Mouse (Mus musculus): ENCODE measurements at regions not wholly inside any gene's neighbourhood (a gene's known extent, or its start where the extent isn't known, plus 50 kb on each side); places are given as distances from the start of the nearest gene placed in this dataset.

GRCm38 (mm10) chr14:9457801-9458495, 791.9 kb upstream of the 4930452B06Rik start:
- no peaks in the 10 kb centered on the region for H3K9me3 ChIP-seq (ENCODE audit: control insufficient read depth, low read length)
- no peak for ATAC-seq (ENCODE audit: low FRiP score)
- H3K4me2 ChIP-seq = no peak overlapping the region
- H3K4me3 ChIP-seq (ENCODE audit: low read depth, low read length) = no peak overlapping the region
- H3K27ac ChIP-seq (ENCODE audit: low read depth, low read length) = no peak overlapping the region
- no peak overlapping the region for H3K9ac ChIP-seq (ENCODE audit: low read length)
- H3K27me3 ChIP-seq (ENCODE audit: control insufficient read depth, insufficient read depth, low read length) = no peaks in the 10 kb centered on the region
- H3K4me1 ChIP-seq (ENCODE audit: control insufficient read depth, insufficient read depth, low read length) = no peaks in the 10 kb centered on the region
- no peaks in the 10 kb centered on the region for H3K36me3 ChIP-seq (ENCODE audit: control insufficient read depth, insufficient read depth, low read length)
- peak; percentile 75 for DNase-seq (ENCODE audit: low spot score, missing footprints)

GRCm38 (mm10) chr14:9455986-9456385, 789.9 kb upstream of the 4930452B06Rik start:
- ATAC-seq (ENCODE audit: low FRiP score) (no peak), DNase-seq (ENCODE audit: low spot score, missing footprints) (no peak)
- Histone ChIP-seq H3K4me3 (ENCODE audit: low read depth, low read length) (no peak overlapping the region), H3K4me1 (ENCODE audit: control insufficient read depth, insufficient read depth, low read length) (no peaks in the 10 kb centered on the region), H3K4me2 (no peak overlapping the region), H3K9ac (ENCODE audit: low read length) (no peak overlapping the region), H3K36me3 (ENCODE audit: control insufficient read depth, insufficient read depth, low read length) (no peaks in the 10 kb centered on the region), H3K27me3 (ENCODE audit: control insufficient read depth, insufficient read depth, low read length) (no peaks in the 10 kb centered on the region), H3K9me3 (ENCODE audit: control insufficient read depth, low read length) (no peaks in the 10 kb centered on the region), H3K27ac (ENCODE audit: low read depth, low read length) (no peak overlapping the region)
- 91% methylated on average over 5 of the region's 5 CpGs for WGBS

DNA sequence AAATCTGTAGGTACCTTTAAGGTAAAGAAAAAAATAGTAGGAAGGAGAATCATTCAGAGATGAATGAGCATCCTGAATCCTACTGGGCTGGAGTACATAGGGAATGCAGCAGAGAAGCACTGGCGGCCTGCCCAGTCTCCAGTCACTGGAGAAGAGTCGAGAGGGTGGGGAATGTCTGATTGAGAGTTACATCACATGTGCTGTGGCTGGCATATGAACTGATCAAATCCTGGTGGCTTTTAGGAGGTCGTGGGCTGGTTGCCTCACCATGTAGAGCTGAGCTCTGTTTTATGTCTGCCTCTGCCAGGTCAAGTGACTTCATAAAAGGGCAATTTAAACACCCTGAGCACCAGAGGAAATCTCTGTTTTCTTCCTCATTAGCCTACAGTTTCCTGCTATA, 783.9 kb upstream of the 4930452B06Rik start:
- Histone ChIP-seq H3K9me3 (ENCODE audit: control insufficient read depth, low read length) (no peaks in the 10 kb centered on the region), H3K4me3 (ENCODE audit: low read depth, low read length) (no peak overlapping the region), H3K36me3 (ENCODE audit: control insufficient read depth, insufficient read depth, low read length) (no peaks in the 10 kb centered on the region), H3K4me2 (no peak overlapping the region), H3K4me1 (ENCODE audit: control insufficient read depth, insufficient read depth, low read length) (no peaks in the 10 kb centered on the region), H3K27ac (ENCODE audit: low read depth, low read length) (no peak overlapping the region), H3K9ac (ENCODE audit: low read length) (no peak overlapping the region), H3K27me3 (ENCODE audit: control insufficient read depth, insufficient read depth, low read length) (no peaks in the 10 kb centered on the region)
- 80% methylated on average over 3 of the region's 3 CpGs for WGBS
- DNase-seq (ENCODE audit: low spot score, missing footprints) (no peak), ATAC-seq (ENCODE audit: low FRiP score) (no peak)

DNA sequence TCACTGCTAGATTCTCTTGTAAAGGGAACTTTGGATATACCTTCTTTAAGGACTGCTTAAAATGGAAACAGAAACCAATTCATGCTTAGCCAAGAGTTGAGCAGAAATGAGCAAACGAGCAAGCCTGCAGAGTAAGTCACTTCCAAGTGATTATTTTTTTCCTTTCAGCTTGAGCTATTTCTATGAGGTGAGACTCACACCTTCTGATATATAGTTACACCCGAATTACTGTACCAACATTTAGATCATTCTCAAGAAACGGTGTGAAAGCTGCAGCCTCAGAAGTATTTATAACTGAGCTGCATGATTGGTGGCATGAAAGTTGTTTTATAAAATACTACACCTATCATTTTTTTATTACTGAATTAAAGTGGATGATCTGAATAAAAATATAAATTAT, 771.9 kb upstream of the 4930452B06Rik start:
- H3K4me3 ChIP-seq (ENCODE audit: low read depth, low read length) = no peak overlapping the region
- no peak overlapping the region for H3K9ac ChIP-seq (ENCODE audit: low read length)
- no peaks in the 10 kb centered on the region for H3K36me3 ChIP-seq (ENCODE audit: control insufficient read depth, insufficient read depth, low read length)
- no peaks in the 10 kb centered on the region for H3K27me3 ChIP-seq (ENCODE audit: control insufficient read depth, insufficient read depth, low read length)
- no peaks in the 10 kb centered on the region for H3K4me1 ChIP-seq (ENCODE audit: control insufficient read depth, insufficient read depth, low read length)
- H3K9me3 ChIP-seq (ENCODE audit: control insufficient read depth, low read length) = no peaks in the 10 kb centered on the region
- ATAC-seq (ENCODE audit: low FRiP score) (no peak), DNase-seq (ENCODE audit: low spot score, missing footprints) (no peak)
- 84% methylated on average over 3 of the region's 3 CpGs for WGBS
- no peak overlapping the region for H3K27ac ChIP-seq (ENCODE audit: low read depth, low read length)
- H3K4me2 ChIP-seq = no peak overlapping the region

GRCm38 (mm10) chr14:9435136-9435535, 769.1 kb upstream of the 4930452B06Rik start:
- DNase-seq (ENCODE audit: low spot score, missing footprints) = no peak
- H3K4me3 ChIP-seq (ENCODE audit: low read depth, low read length) = no peak overlapping the region
- no peak overlapping the region for H3K9ac ChIP-seq (ENCODE audit: low read length)
- 91% methylated on average over 2 of the region's 2 CpGs for WGBS
- no peaks in the 10 kb centered on the region for H3K36me3 ChIP-seq (ENCODE audit: control insufficient read depth, insufficient read depth, low read length)
- no peaks in the 10 kb centered on the region for H3K27me3 ChIP-seq (ENCODE audit: control insufficient read depth, insufficient read depth, low read length)
- no peak overlapping the region for H3K27ac ChIP-seq (ENCODE audit: low read depth, low read length)
- no peaks in the 10 kb centered on the region for H3K4me1 ChIP-seq (ENCODE audit: control insufficient read depth, insufficient read depth, low read length)
- ATAC-seq (ENCODE audit: low FRiP score) = no peak
- H3K9me3 ChIP-seq (ENCODE audit: control insufficient read depth, low read length) = no peaks in the 10 kb centered on the region
- no peak overlapping the region for H3K4me2 ChIP-seq

GRCm38 (mm10) chr14:9433081-9433590, 767.1 kb upstream of the 4930452B06Rik start:
- H3K4me1 ChIP-seq (ENCODE audit: control insufficient read depth, insufficient read depth, low read length) = no peaks in the 10 kb centered on the region
- 59% methylated on average over 1 of the region's 1 CpGs for WGBS

GRCm38 (mm10) chr14:9431798-9432197, 765.8 kb upstream of the 4930452B06Rik start:
- 91% methylated on average over 2 of the region's 2 CpGs for WGBS
- Histone ChIP-seq H3K4me2 (no peak overlapping the region), H3K36me3 (ENCODE audit: control insufficient read depth, insufficient read depth, low read length) (no peaks in the 10 kb centered on the region), H3K4me1 (ENCODE audit: control insufficient read depth, insufficient read depth, low read length) (no peaks in the 10 kb centered on the region), H3K27ac (ENCODE audit: low read depth, low read length) (no peak overlapping the region), H3K4me3 (ENCODE audit: low read depth, low read length) (no peak overlapping the region), H3K9me3 (ENCODE audit: control insufficient read depth, low read length) (no peaks in the 10 kb centered on the region), H3K9ac (ENCODE audit: low read length) (no peak overlapping the region), H3K27me3 (ENCODE audit: control insufficient read depth, insufficient read depth, low read length) (no peaks in the 10 kb centered on the region)
- DNase-seq (ENCODE audit: low spot score, missing footprints) (no peak), ATAC-seq (ENCODE audit: low FRiP score) (no peak)

More at GRCm38 (mm10) chr14:9433081-9433590, 767.1 kb upstream of the 4930452B06Rik start:
- ATAC-seq (ENCODE audit: low FRiP score) = no peak
- no peaks in the 10 kb centered on the region for H3K36me3 ChIP-seq (ENCODE audit: control insufficient read depth, insufficient read depth, low read length)
- H3K4me3 ChIP-seq (ENCODE audit: low read depth, low read length) = no peak overlapping the region
- no peaks in the 10 kb centered on the region for H3K9me3 ChIP-seq (ENCODE audit: control insufficient read depth, low read length)
- no peak for DNase-seq (ENCODE audit: low spot score, missing footprints)
- no peak overlapping the region for H3K9ac ChIP-seq (ENCODE audit: low read length)
- H3K27ac ChIP-seq (ENCODE audit: low read depth, low read length) = no peak overlapping the region
- no peak overlapping the region for H3K4me2 ChIP-seq
- H3K27me3 ChIP-seq (ENCODE audit: control insufficient read depth, insufficient read depth, low read length) = no peaks in the 10 kb centered on the region

GRCm38 (mm10) chr14:9411822-9412403, 745.9 kb upstream of the 4930452B06Rik start:
- no peak overlapping the region for H3K4me3 ChIP-seq (ENCODE audit: low read depth, low read length)
- no peaks in the 10 kb centered on the region for H3K9me3 ChIP-seq (ENCODE audit: control insufficient read depth, low read length)
- H3K27ac ChIP-seq (ENCODE audit: low read depth, low read length) = no peak overlapping the region
- H3K27me3 ChIP-seq (ENCODE audit: control insufficient read depth, insufficient read depth, low read length) = no peaks in the 10 kb centered on the region
- H3K4me1 ChIP-seq (ENCODE audit: control insufficient read depth, insufficient read depth, low read length) = no peaks in the 10 kb centered on the region
- no peak overlapping the region for H3K9ac ChIP-seq (ENCODE audit: low read length)
- DNase-seq (ENCODE audit: low spot score, missing footprints) (peak; percentile 80), ATAC-seq (ENCODE audit: low FRiP score) (no peak)
- no peaks in the 10 kb centered on the region for H3K36me3 ChIP-seq (ENCODE audit: control insufficient read depth, insufficient read depth, low read length)
- H3K4me2 ChIP-seq = no peak overlapping the region
- 58% methylated on average over 4 of the region's 4 CpGs for WGBS

DNA sequence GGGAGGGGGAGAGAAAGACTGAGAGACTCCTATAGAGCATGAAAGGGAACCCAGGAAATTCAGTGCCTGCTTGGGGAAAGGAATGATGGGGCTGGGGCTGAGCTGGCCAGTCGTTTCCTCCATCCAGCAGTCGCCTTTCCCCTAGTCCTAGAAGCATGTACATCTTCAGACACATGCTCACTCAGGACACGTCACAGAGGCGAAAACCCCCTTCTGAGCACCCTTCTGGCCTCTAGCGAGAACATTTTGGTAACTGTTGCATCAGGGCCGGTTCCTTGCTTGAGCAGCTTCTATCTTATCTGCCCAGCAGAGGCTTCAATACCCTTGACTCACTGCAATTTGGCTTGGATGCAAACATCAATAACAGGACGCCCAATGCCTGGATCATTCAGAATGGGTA, 737.6 kb upstream of the 4930452B06Rik start:
- no peaks in the 10 kb centered on the region for H3K4me1 ChIP-seq (ENCODE audit: control insufficient read depth, insufficient read depth, low read length)
- H3K27me3 ChIP-seq (ENCODE audit: control insufficient read depth, insufficient read depth, low read length) = no peaks in the 10 kb centered on the region
- no peaks in the 10 kb centered on the region for H3K36me3 ChIP-seq (ENCODE audit: control insufficient read depth, insufficient read depth, low read length)
- no peak overlapping the region for H3K4me3 ChIP-seq (ENCODE audit: low read depth, low read length)
- H3K9me3 ChIP-seq (ENCODE audit: control insufficient read depth, low read length) = no peaks in the 10 kb centered on the region
- H3K27ac ChIP-seq (ENCODE audit: low read depth, low read length) = no peak overlapping the region
- no peak overlapping the region for H3K4me2 ChIP-seq
- DNase-seq (ENCODE audit: low spot score, missing footprints) (no peak), ATAC-seq (ENCODE audit: low FRiP score) (no peak)
- WGBS = 85% methylated on average over 7 of the region's 7 CpGs
- H3K9ac ChIP-seq (ENCODE audit: low read length) = no peak overlapping the region
